Mouse (Mus musculus): ENCODE measurements around the gene Gnat3.
"Not testable (repeated sequence)": the region's sequence is repeated elsewhere in the genome, so short reads cannot be mapped to it uniquely, and the experiment has no call there.

The Gnat3 gene

GRCm38 (mm10) chr5:17962249-17962648 is at the start of gene Gnat3:
Gene Gnat3 (plus strand): TSS chr5:17962549.
- DNase-seq = no peak

- DNase-seq = no peak
These were observed 43.4 kb upstream of the Gnat3 start for GRCm38 (mm10) chr5:17918966-17919365.

- no peak for DNase-seq
These were observed 38.7 kb upstream of the Gnat3 start for GRCm38 (mm10) chr5:17923648-17924047.

- DNase-seq = no peak
These were observed 38.2 kb upstream of the Gnat3 start for GRCm38 (mm10) chr5:17924085-17924518.

- DNase-seq = no peak
These were observed 33.9 kb upstream of the Gnat3 start for GRCm38 (mm10) chr5:17928471-17928870.

GRCm38 (mm10) chr5:17929006-17929567 is 33.3 kb upstream of the Gnat3 start:
- DNase-seq = no peak

GRCm38 (mm10) chr5:17931588-17931987 is 30.8 kb upstream of the Gnat3 start:
- not testable (repeated sequence) for DNase-seq

GRCm38 (mm10) chr5:17934501-17934900 is 27.8 kb upstream of the Gnat3 start:
- DNase-seq = no peak

- no peak for DNase-seq
These were observed 24.0 kb upstream of the Gnat3 start for GRCm38 (mm10) chr5:17938170-17938939.

- no peak for DNase-seq
These were observed 5.9 kb upstream of the Gnat3 start for GRCm38 (mm10) chr5:17956468-17956867.

- no peak for DNase-seq
These were observed 7.5 kb downstream of the Gnat3 start for GRCm38 (mm10) chr5:17969704-17970390.

- no peak for DNase-seq
These were observed 8.0 kb downstream of the Gnat3 start for GRCm38 (mm10) chr5:17970391-17970730.

- DNase-seq = no peak
These were observed 18.3 kb downstream of the Gnat3 start for GRCm38 (mm10) chr5:17980501-17981121.

GRCm38 (mm10) chr5:17982770-17983169 is 20.4 kb downstream of the Gnat3 start:
- DNase-seq = no peak

GRCm38 (mm10) chr5:17984522-17984921 is 22.2 kb downstream of the Gnat3 start:
- no peak for DNase-seq

- DNase-seq = no peak
These were observed 24.3 kb downstream of the Gnat3 start for GRCm38 (mm10) chr5:17986611-17987010.

- no peak for DNase-seq
These were observed 28.3 kb downstream of the Gnat3 start for GRCm38 (mm10) chr5:17990618-17991017.

GRCm38 (mm10) chr5:17999570-17999969 is 37.2 kb downstream of the Gnat3 start:
- no peak for DNase-seq

- DNase-seq = no peak
These were observed 37.8 kb downstream of the Gnat3 start for GRCm38 (mm10) chr5:18000185-18000584.

GRCm38 (mm10) chr5:18001646-18002045 is 39.3 kb downstream of the Gnat3 start:
- DNase-seq = no peak

- DNase-seq = no peak
These were observed 41.3 kb downstream of the Gnat3 start for GRCm38 (mm10) chr5:18003675-18004074.

GRCm38 (mm10) chr5:18004824-18005611 is 42.7 kb downstream of the Gnat3 start:
- no peak for DNase-seq

- no peak for DNase-seq
These were observed 43.8 kb downstream of the Gnat3 start for GRCm38 (mm10) chr5:18006157-18006556.

All from thymus, adult 18-20 months (tissue).